17 mouse cellular contexts compared by ENCODE assay signal in genomic region chr3:55397752-55398693, GRCm38 (mm10).
DNase-seq lines count a peak whose midpoint lies in the region; ATAC-seq lines count a peak whose summit lies in the region.
"Had no signal": no experiment of that assay in that cellular context is flagged by ENCODE, and none has a peak within 500 bp of the region (broad histone marks: within the 10 kb centered on the region; RNA-seq: fewer than 3 reads in every experiment).

No protein-coding gene starts in this region.

- ATAC-seq in forebrain, embryonic 14.5 days: peak; percentile 89
- ATAC-seq in neural tube, embryonic 13.5 days (ENCODE audit: low read depth): peak; percentile 45; the same call in 1 of the 2 replicates

- peak overlapping the region; percentile 45; the same call in 1 of the 2 replicates for H3K27ac ChIP-seq in forebrain, embryonic 14.5 days (ENCODE audit: low read depth, low read length)
- peak overlapping the region; percentile 78 for H3K27ac ChIP-seq in neural tube, embryonic 13.5 days (replicated peaks)
- H3K27ac ChIP-seq: heart, embryonic 15.5 days; limb, embryonic 15.5 days had no signal

- peaks cover 14% of the 10 kb centered on the region; the same call in 1 of the 2 replicates for H3K4me1 ChIP-seq in forebrain, embryonic 14.5 days (ENCODE audit: control insufficient read depth, insufficient read depth, low read length)
- H3K4me1 ChIP-seq in neural tube, embryonic 13.5 days (replicated peaks): peaks cover 30% of the 10 kb centered on the region
- H3K4me1 ChIP-seq: heart, embryonic 15.5 days; limb, embryonic 15.5 days; megakaryocyte, embryonic 14.5 days had no signal

- peak; percentile 23 for DNase-seq in layer of hippocampus, adult 9-11 months
- no peak for DNase-seq in layer of hippocampus, postnatal 10 days (ENCODE audit: low spot score in 2 of 2)
- DNase-seq in brain, embryonic 18.5 days (ENCODE audit: low read depth, low spot score): peak; percentile 28
- DNase-seq in forebrain, embryonic 14.5 days (ENCODE audit: low spot score): peak; percentile 85
- no peak for DNase-seq in kidney, postnatal 4 days
- DNase-seq in kidney, postnatal 25 days: no peak
- DNase-seq: adrenal gland, postnatal 10 days; cerebellum, adult 11-12 months; embryo, embryonic 11 days; gastrocnemius, postnatal 36 days; kidney, postnatal 10 days; lung, adult 2 months; thymus, postnatal 4 days had no signal

- H3K9ac ChIP-seq in forebrain, embryonic 14.5 days (ENCODE audit: low read length): no peak overlapping the region
- no peak overlapping the region for H3K9ac ChIP-seq in neural tube, embryonic 13.5 days
- H3K9ac ChIP-seq: heart, embryonic 15.5 days; limb, embryonic 15.5 days had no signal

- no peaks in the 10 kb centered on the region for H3K27me3 ChIP-seq in forebrain, embryonic 14.5 days (replicated peaks; ENCODE audit: control insufficient read depth, insufficient read depth, low read length)
- H3K27me3 ChIP-seq in neural tube, embryonic 13.5 days: no peaks in the 10 kb centered on the region
- H3K27me3 ChIP-seq: heart, embryonic 15.5 days; limb, embryonic 15.5 days; megakaryocyte, embryonic 14.5 days had no signal

- H3K4me3 ChIP-seq in forebrain, embryonic 14.5 days (ENCODE audit: low read depth, low read length): no peak overlapping the region
- H3K4me3 ChIP-seq in neural tube, embryonic 13.5 days: no peak overlapping the region
- H3K4me3 ChIP-seq: heart, embryonic 15.5 days; limb, embryonic 15.5 days; megakaryocyte, embryonic 14.5 days had no signal

- H3K4me2 ChIP-seq in forebrain, embryonic 14.5 days (ENCODE audit: low read length): no peak overlapping the region
- no peak overlapping the region for H3K4me2 ChIP-seq in neural tube, embryonic 13.5 days
- H3K4me2 ChIP-seq: heart, embryonic 15.5 days; limb, embryonic 15.5 days had no signal

- WGBS in forebrain, embryonic 14.5 days: 52% methylated on average over 6 of the region's 6 CpGs
- WGBS in neural tube, embryonic 13.5 days: 64% methylated on average over 6 of the region's 6 CpGs

- H3K36me3 ChIP-seq in forebrain, embryonic 14.5 days (ENCODE audit: control insufficient read depth, insufficient read depth, low read length): no peaks in the 10 kb centered on the region
- H3K36me3 ChIP-seq in neural tube, embryonic 13.5 days: peaks cover 6% of the 10 kb centered on the region; the same call in 1 of the 2 replicates
- H3K36me3 ChIP-seq: heart, embryonic 15.5 days; limb, embryonic 15.5 days had no signal

- H3K9me3 ChIP-seq in forebrain, embryonic 14.5 days (replicated peaks; ENCODE audit: control insufficient read depth, low read length): no peaks in the 10 kb centered on the region
- no peaks in the 10 kb centered on the region for H3K9me3 ChIP-seq in neural tube, embryonic 13.5 days
- H3K9me3 ChIP-seq: heart, embryonic 15.5 days; limb, embryonic 15.5 days had no signal

Comparison
In these comparisons a context has a peak if more than half of its experiments do, and no peak if none do; other contexts are left out.
1. DNase-seq: peak in layer of hippocampus, adult 9-11 months (single experiment), brain, embryonic 18.5 days (single experiment) and forebrain, embryonic 14.5 days (single experiment); none in layer of hippocampus, postnatal 10 days (0 of 2), kidney, postnatal 4 days (0 of 2) and kidney, postnatal 25 days (0 of 2).